Mouse (Mus musculus) heart, embryonic 12.5 days (tissue): ENCODE data around the gene Tmem87a. TPM values are rescaled to one million over a fixed set of nuclear protein-coding genes. Genes with fewer than 3 reads are reported as not detected.

ENCODE experiments used
- ATAC-seq: fragments of 200-750 bp; cut with Nextera tagmentation; 2 replicates; pipeline ENCODE4 v1.8.0; 2017; ENCODE audit warnings: moderate TSS enrichment, moderate library complexity; ENCODE audit not compliant: insufficient number of reproducible peaks, low FRiP score
- H3K27ac ChIP-seq: fragments of 300-500 bp; sonication (generic); 2 replicates; pipeline ENCODE4 v1.5.1; 2016; ENCODE audit warnings: mild to moderate bottlenecking, moderate library complexity; ENCODE audit not compliant: poor library complexity, severe bottlenecking
- H3K27me3 ChIP-seq: fragments of 300-500 bp; sonication (generic); replicated peaks from 2 replicates; pipeline ENCODE4 v1.6.1; 2016; ENCODE audit warnings: mild to moderate bottlenecking, moderate library complexity
- H3K36me3 ChIP-seq: fragments of 300-500 bp; sonication (generic); 2 replicates; pipeline ENCODE4 v1.6.1; 2016; ENCODE audit warnings: mild to moderate bottlenecking, moderate library complexity
- H3K4me1 ChIP-seq: fragments of 300-500 bp; sonication (generic); replicated peaks from 2 replicates; pipeline ENCODE4 v1.6.1; 2016; ENCODE audit warnings: mild to moderate bottlenecking
- H3K4me2 ChIP-seq: fragments of 300-500 bp; sonication (generic); 2 replicates; pipeline ENCODE4 v1.6.1; 2016; ENCODE audit warnings: mild to moderate bottlenecking, moderate library complexity
- H3K4me3 ChIP-seq: fragments of 300-500 bp; sonication (generic); 2 replicates; pipeline ENCODE4 v1.5.1; 2016; ENCODE audit warnings: mild to moderate bottlenecking
- H3K9ac ChIP-seq: fragments of 300-500 bp; sonication (generic); 2 replicates; pipeline ENCODE4 v1.6.1; 2016; ENCODE audit warnings: mild to moderate bottlenecking, moderate library complexity
- H3K9me3 ChIP-seq: fragments of 300-500 bp; sonication (generic); replicated peaks from 2 replicates; pipeline ENCODE4 v1.6.1; 2016; ENCODE audit warnings: mild to moderate bottlenecking, moderate library complexity
- WGBS: fragments of 180-500 bp; shearing (Covaris S2); methylation state at CpG from one replicate; pipeline ENCODE4 v1.1.7; 2016; 5-methylcytosine and 5-hydroxymethylcytosine counted together
- polyA plus RNA-seq: library from polyadenylated mRNA; unstranded; fragments of >200 nt; fragmentation: Nextera tagmentation; extraction: Ambion mirVana; gene quantifications from 2 replicates; pipeline ENCODE4 v1.2.1, GENCODE M21; 2016

Tmem87a gene
- polyA plus RNA-seq, 1 experiment from 2014 or later = 6.6 TPM

- H3K4me2 ChIP-seq = no peak overlapping the region
- no peak overlapping the region for H3K27ac ChIP-seq
- no peak overlapping the region for H3K4me3 ChIP-seq
- no peaks in the 10 kb centered on the region for H3K4me1 ChIP-seq
- no peak for ATAC-seq
- H3K9ac ChIP-seq = no peak overlapping the region
- H3K9me3 ChIP-seq = no peaks in the 10 kb centered on the region
- H3K36me3 ChIP-seq = peaks cover 66% of the 10 kb centered on the region
- no peaks in the 10 kb centered on the region for H3K27me3 ChIP-seq
- 91% methylated on average over 3 of the region's 3 CpGs for WGBS
These were observed 37.4 kb downstream of the Tmem87a start for GRCm38 (mm10) chr2:120366501-120366900.

DNA sequence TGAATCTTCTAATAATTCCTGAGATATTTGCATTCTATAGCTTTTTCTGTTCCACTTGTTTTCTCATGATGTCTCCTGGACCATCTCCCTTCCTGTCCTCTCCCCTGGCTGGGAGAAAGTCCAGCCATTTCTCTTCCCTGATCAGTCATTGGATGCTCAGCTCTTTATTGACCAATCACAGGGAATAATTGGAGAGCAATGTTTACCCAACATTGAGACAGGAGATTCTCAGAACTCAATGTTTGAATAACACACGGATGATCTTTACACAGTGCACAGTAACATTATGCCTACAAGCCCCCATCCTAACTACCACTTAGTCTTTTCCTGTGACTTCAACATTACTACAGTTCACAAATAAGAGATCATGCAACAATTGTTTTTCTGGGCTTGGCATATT is 43.5 kb downstream of the Tmem87a start:
- WGBS = 91% methylated on average over 1 of the region's 1 CpGs
- Histone ChIP-seq H3K4me1 (no peaks in the 10 kb centered on the region), H3K27me3 (no peaks in the 10 kb centered on the region), H3K4me2 (no peak overlapping the region), H3K36me3 (peaks cover 58% of the 10 kb centered on the region), H3K4me3 (no peak overlapping the region), H3K9ac (no peak overlapping the region), H3K9me3 (no peaks in the 10 kb centered on the region), H3K27ac (no peak overlapping the region)
- ATAC-seq = no peak

DNA sequence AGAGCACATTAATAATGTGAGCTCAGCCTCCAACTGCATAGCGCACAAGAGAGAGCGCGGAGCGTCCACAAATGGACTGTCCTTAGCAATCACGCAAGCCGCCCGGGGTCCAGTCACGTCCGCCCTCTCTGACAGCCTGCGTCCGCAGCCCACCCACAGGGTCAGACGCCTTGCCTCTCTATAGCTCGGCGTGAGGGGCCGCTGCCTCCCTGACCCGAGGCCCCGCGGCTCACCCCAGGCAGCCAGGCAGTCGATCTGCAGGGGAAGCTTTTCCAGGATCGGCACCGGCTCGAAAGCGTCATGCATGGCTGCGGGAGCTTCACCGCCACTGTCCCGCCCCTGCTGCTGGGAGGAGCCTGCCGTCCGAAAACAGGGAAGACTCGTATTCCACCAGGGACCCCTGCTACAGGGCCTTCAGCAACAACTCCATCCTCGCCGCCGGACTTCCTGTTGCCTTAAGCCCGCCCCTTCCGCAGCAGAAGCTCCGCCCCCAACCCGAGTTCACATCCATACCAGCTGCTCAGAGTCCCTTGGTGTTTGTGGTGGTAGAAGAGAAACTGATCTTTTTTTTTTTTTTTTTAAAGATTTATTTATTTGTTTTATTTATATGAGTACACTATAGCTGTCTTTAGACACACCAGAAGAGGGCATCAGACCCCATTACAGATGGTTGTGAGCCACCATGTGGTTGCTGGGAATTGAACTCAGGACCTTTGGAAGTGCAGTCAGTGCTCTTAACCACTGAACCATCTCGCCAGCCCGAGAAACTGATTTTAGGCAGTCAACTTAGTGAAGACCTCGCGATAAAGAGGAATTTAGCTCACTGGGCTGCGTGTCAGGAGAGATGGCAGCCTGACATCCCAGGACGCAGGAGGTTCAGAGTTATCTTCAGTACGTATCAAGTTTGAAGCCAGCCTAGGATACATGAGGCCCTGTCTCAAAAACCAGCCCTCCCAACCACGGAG is 50.9 kb downstream of the Tmem87a start, which contains the start of gene Vps39:
TSS of gene Vps39 (minus strand) at position 456 of the 965 bp plus-strand sequence.
- WGBS = 11% methylated on average over 44 of the region's 44 CpGs
- H3K36me3 ChIP-seq = peaks cover 39% of the 10 kb centered on the region
- no peaks in the 10 kb centered on the region for H3K9me3 ChIP-seq

DNA sequence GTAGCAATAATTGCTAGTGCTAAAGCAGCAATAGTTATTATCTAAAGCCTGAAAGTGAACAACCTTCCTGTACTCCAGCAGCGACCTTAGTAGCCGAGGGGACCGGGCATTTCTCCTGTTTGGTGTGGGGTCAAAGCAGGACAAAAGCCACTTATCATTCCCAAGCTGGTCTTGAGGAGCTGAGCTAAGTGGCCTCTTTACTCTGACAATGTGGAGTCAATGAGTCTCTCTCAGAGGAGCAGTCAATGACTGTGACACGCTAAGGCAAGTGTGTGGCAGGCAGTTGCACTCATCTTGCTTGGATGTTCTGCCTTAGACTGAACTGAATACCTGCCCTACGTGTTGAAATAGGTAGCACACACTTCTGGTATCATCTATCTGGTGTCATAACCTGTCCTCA is 52.6 kb downstream of the Tmem87a start:
- Histone ChIP-seq H3K9me3 (no peaks in the 10 kb centered on the region), H3K4me2 (no peak overlapping the region), H3K9ac (no peak overlapping the region)

More for the DNA sequence above, 50.9 kb downstream of the Tmem87a start, which contains the start of gene Vps39:
- H3K9ac ChIP-seq = peak within 1 kb of the TSS; percentile 83
- peak; percentile 92 for ATAC-seq
- H3K27me3 ChIP-seq = no peaks in the 10 kb centered on the region
- H3K4me3 ChIP-seq = peak within 1 kb of the TSS; percentile 91
- peaks cover 13% of the 10 kb centered on the region for H3K4me1 ChIP-seq
- peak within 1 kb of the TSS; percentile 62; the same call in 1 of the 2 replicates for H3K27ac ChIP-seq
- peak within 1 kb of the TSS; percentile 85 for H3K4me2 ChIP-seq

GRCm38 (mm10) chr2:120348120-120348519 is 55.8 kb downstream of the Tmem87a start:
- WGBS = 70% methylated on average over 9 of the region's 9 CpGs

More for the DNA sequence above, 52.6 kb downstream of the Tmem87a start:
- Histone ChIP-seq H3K4me1 (peaks cover 13% of the 10 kb centered on the region), H3K27ac (no peak overlapping the region), H3K4me3 (no peak overlapping the region), H3K27me3 (no peaks in the 10 kb centered on the region), H3K36me3 (peaks cover 45% of the 10 kb centered on the region)
- no peak for ATAC-seq
- WGBS = 49% methylated on average over 5 of the region's 5 CpGs

DNA sequence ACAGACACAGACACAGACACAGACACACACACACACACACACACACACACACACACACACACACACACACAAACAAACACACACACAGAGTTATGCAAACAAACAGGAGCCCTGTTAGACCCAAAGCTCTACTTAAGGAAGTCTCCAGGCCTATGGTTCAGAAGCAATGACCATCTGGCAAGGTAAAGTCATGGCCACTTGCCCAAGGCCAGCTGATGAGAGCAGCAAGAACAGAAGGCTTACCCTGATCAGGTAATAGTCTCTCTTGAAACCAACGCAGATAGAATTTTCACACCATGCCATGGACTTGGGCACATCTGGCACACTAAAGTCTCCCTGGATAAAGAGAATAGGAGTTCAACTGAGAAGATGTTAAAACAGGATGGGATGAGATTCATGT is 62.2 kb downstream of the Tmem87a start:
- Histone ChIP-seq H3K4me3 (no peak overlapping the region), H3K4me1 (no peaks in the 10 kb centered on the region), H3K27me3 (no peaks in the 10 kb centered on the region), H3K36me3 (peaks cover 89% of the 10 kb centered on the region), H3K4me2 (no peak overlapping the region), H3K27ac (no peak overlapping the region), H3K9me3 (no peaks in the 10 kb centered on the region), H3K9ac (no peak overlapping the region)
- ATAC-seq = no peak
- WGBS = 85% methylated on average over 1 of the region's 1 CpGs

More at GRCm38 (mm10) chr2:120348120-120348519, 55.8 kb downstream of the Tmem87a start:
- no peak overlapping the region for H3K27ac ChIP-seq
- no peak overlapping the region for H3K9ac ChIP-seq
- no peaks in the 10 kb centered on the region for H3K9me3 ChIP-seq
- no peaks in the 10 kb centered on the region for H3K27me3 ChIP-seq
- no peak overlapping the region for H3K4me3 ChIP-seq
- no peak overlapping the region for H3K4me2 ChIP-seq
- no peak for ATAC-seq
- H3K4me1 ChIP-seq = peaks cover 13% of the 10 kb centered on the region
- peaks cover 53% of the 10 kb centered on the region for H3K36me3 ChIP-seq

DNA sequence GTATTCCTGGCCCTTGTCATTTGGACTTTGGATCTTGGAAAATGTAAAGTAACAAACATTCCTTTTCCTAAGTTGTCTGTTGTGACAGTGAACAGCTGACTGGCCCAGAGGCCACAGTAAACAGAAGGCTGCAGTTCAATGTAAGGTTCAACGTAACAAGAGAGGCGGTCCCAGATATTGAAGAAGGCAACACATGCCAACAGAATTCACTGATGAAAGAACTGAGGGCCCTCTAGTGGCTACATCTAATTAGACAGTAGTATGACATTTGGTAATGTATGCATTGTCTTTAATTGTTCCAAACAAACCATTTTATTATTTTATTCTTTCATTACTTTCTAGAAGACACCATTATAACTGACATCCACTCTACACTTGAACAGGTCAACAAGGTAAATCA is 66.0 kb downstream of the Tmem87a start:
- no peak overlapping the region for H3K4me2 ChIP-seq
- no peaks in the 10 kb centered on the region for H3K9me3 ChIP-seq
- H3K9ac ChIP-seq = no peak overlapping the region
- H3K27me3 ChIP-seq = no peaks in the 10 kb centered on the region
- WGBS = 79% methylated on average over 2 of the region's 2 CpGs
- H3K4me3 ChIP-seq = no peak overlapping the region
- peaks cover 85% of the 10 kb centered on the region for H3K36me3 ChIP-seq
- no peak overlapping the region for H3K27ac ChIP-seq
- ATAC-seq = no peak
- H3K4me1 ChIP-seq = no peaks in the 10 kb centered on the region

- H3K4me3 ChIP-seq = no peak overlapping the region
- no peak overlapping the region for H3K9ac ChIP-seq
- no peaks in the 10 kb centered on the region for H3K9me3 ChIP-seq
- no peaks in the 10 kb centered on the region for H3K4me1 ChIP-seq
- no peak overlapping the region for H3K27ac ChIP-seq
- H3K4me2 ChIP-seq = no peak overlapping the region
- H3K27me3 ChIP-seq = no peaks in the 10 kb centered on the region
- no peak for ATAC-seq
- 89% methylated on average over 4 of the region's 4 CpGs for WGBS
- H3K36me3 ChIP-seq = peaks cover 82% of the 10 kb centered on the region
These were observed 72.3 kb downstream of the Tmem87a start for GRCm38 (mm10) chr2:120331575-120331974.

DNA sequence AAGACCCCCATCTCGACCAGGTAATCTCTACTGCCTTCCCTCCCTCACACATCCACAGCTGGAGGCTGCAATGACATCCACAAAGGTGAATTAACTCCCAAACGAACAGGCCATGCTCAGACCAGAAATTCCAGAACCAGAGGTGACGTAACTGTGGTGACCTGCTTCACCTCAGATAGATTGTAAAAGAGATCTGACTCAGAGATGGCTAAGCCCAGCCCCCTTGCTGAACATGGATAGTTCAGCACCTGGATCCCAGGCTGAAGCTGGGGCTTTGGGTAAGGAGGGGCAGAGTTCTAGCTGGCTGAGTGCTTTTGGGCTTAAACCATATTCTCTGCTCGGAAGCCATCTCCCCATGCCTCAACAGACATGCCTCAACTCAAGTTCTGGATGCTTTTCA is 88.8 kb downstream of the Tmem87a start:
- ATAC-seq = no peak
- H3K4me1 ChIP-seq = peaks cover 6% of the 10 kb centered on the region; the same call in 1 of the 2 replicates
- WGBS = 70% methylated on average over 4 of the region's 4 CpGs
- H3K9me3 ChIP-seq = no peaks in the 10 kb centered on the region
- peaks cover 45% of the 10 kb centered on the region for H3K36me3 ChIP-seq
- H3K27me3 ChIP-seq = no peaks in the 10 kb centered on the region
- no peak overlapping the region for H3K4me3 ChIP-seq
- H3K9ac ChIP-seq = no peak overlapping the region
- H3K4me2 ChIP-seq = no peak overlapping the region
- no peak overlapping the region for H3K27ac ChIP-seq

DNA sequence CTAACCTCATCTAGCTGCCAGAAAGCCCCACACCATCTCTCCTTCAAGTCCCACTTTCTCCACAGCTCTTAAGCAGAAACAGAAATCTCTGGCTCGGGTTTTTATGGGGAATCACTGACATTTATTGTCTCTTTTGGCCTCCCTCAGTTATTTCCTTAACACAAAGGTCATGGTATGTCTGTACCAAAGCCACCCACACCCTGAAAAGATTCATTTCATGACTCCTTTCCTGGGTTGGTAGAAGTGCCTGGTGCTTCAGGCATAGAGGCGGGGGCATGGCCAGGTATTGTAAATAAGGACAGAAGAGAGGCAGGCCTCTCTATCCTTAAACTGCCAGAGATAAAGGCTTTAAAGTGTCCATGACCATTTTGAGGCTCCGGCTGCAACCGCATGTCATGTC is 89.4 kb downstream of the Tmem87a start:
- Histone ChIP-seq H3K4me3 (no peak overlapping the region), H3K27me3 (no peaks in the 10 kb centered on the region), H3K27ac (no peak overlapping the region), H3K36me3 (peaks cover 41% of the 10 kb centered on the region), H3K4me2 (no peak overlapping the region), H3K9ac (no peak overlapping the region), H3K9me3 (no peaks in the 10 kb centered on the region), H3K4me1 (peaks cover 6% of the 10 kb centered on the region; the same call in 1 of the 2 replicates)
- 77% methylated on average over 4 of the region's 4 CpGs for whole genome bisulfite sequencing
- no peak for ATAC-seq

DNA sequence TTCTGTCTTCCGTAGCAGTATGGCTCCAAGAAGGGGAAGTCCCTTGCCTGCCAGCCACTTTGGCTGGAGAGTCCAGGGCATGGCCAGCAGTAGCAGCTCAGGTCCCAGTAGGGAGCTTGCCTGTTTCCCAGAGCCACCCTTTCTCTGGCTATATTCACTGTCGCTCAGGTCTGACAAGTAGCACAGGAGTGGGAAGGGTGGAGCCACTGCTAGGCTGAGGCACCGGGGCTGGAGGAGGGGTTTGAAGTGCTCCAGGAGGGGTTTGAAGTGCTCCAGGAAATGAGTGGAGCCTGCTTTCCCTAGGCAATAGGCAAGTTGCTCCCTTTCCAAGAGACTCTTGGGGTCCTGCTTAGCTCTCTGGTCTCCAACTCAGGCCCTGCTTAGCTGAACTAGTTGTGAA is 89.9 kb downstream of the Tmem87a start, which contains the start of gene Pla2g4f:
TSS of gene Pla2g4f (minus strand) at position 190 of the 400 bp plus-strand sequence.
- no peak within 1 kb of the TSS for H3K9ac ChIP-seq
- peaks cover 36% of the 10 kb centered on the region for H3K36me3 ChIP-seq
- peaks cover 6% of the 10 kb centered on the region; the same call in 1 of the 2 replicates for H3K4me1 ChIP-seq
- no peaks in the 10 kb centered on the region for H3K9me3 ChIP-seq
- H3K27me3 ChIP-seq = no peaks in the 10 kb centered on the region
- no peak within 1 kb of the TSS for H3K27ac ChIP-seq
- WGBS = 43% methylated on average over 3 of the region's 3 CpGs
- no peak for ATAC-seq
- H3K4me2 ChIP-seq = no peak within 1 kb of the TSS
- H3K4me3 ChIP-seq = no peak within 1 kb of the TSS
